Mouse (Mus musculus): ENCODE results near the gene Mettl25.

Gene Mettl25

GRCm38 (mm10) chr10:105840928-105841888 lies at the start of gene Mettl25, which contains the start of gene Ccdc59:
TSS of gene Mettl25 (minus strand) at chr10:105841380.
TSS of gene Ccdc59 (plus strand) at chr10:105841067.
- DNase-seq (ENCODE audit: low read depth, low spot score): peak; percentile 95

GRCm38 (mm10) chr10:105867312-105867711 lies 26.1 kb upstream of the Mettl25 start:
- no peak for DNase-seq (ENCODE audit: low read depth, low spot score)

GRCm38 (mm10) chr10:105851136-105851535 lies 10.0 kb upstream of the Mettl25 start:
- DNase-seq (ENCODE audit: low read depth, low spot score): no peak

GRCm38 (mm10) chr10:105850286-105850685 lies 9.1 kb upstream of the Mettl25 start:
- no peak for DNase-seq (ENCODE audit: low read depth, low spot score)

GRCm38 (mm10) chr10:105842574-105842973 lies 1.4 kb upstream of the Mettl25 start:
- DNase-seq (ENCODE audit: low read depth, low spot score): peak; percentile 64

GRCm38 (mm10) chr10:105834627-105835228 lies 6.5 kb downstream of the Mettl25 start:
- DNase-seq (ENCODE audit: low read depth, low spot score): peak; percentile 79

GRCm38 (mm10) chr10:105806259-105807010 lies 34.7 kb downstream of the Mettl25 start:
- no peak for DNase-seq (ENCODE audit: low read depth, low spot score)

GRCm38 (mm10) chr10:105803461-105803860 lies 37.7 kb downstream of the Mettl25 start:
- DNase-seq (ENCODE audit: low read depth, low spot score): no peak

GRCm38 (mm10) chr10:105802132-105802531 lies 39.0 kb downstream of the Mettl25 start:
- DNase-seq (ENCODE audit: low read depth, low spot score): no peak

GRCm38 (mm10) chr10:105801147-105801546 lies 40.0 kb downstream of the Mettl25 start:
- no peak for DNase-seq (ENCODE audit: low read depth, low spot score)

GRCm38 (mm10) chr10:105797250-105797924 lies 43.8 kb downstream of the Mettl25 start:
- DNase-seq (ENCODE audit: low read depth, low spot score): no peak

- DNase-seq (ENCODE audit: low read depth, low spot score): no peak
Observed at GRCm38 (mm10) chr10:105793776-105794552, 47.2 kb downstream of the Mettl25 start.

- no peak for DNase-seq (ENCODE audit: low read depth, low spot score)
Observed at GRCm38 (mm10) chr10:105788744-105789486, 52.3 kb downstream of the Mettl25 start.

- DNase-seq (ENCODE audit: low read depth, low spot score): no peak
Observed at GRCm38 (mm10) chr10:105783766-105784165, 57.4 kb downstream of the Mettl25 start.

- peak; percentile 67 for DNase-seq (ENCODE audit: low read depth, low spot score)
Observed at GRCm38 (mm10) chr10:105774382-105774781, 66.8 kb downstream of the Mettl25 start.

- DNase-seq (ENCODE audit: low read depth, low spot score): no peak
Observed at GRCm38 (mm10) chr10:105772821-105773302, 68.3 kb downstream of the Mettl25 start.

- no peak for DNase-seq (ENCODE audit: low read depth, low spot score)
Observed at GRCm38 (mm10) chr10:105763959-105764358, 77.2 kb downstream of the Mettl25 start.

GRCm38 (mm10) chr10:105760460-105760859 lies 80.7 kb downstream of the Mettl25 start:
- no peak for DNase-seq (ENCODE audit: low read depth, low spot score)

GRCm38 (mm10) chr10:105760046-105760445 lies 81.1 kb downstream of the Mettl25 start:
- DNase-seq (ENCODE audit: low read depth, low spot score): no peak
